Mouse (Mus musculus) MEL (cell line): ENCODE results near the gene Maf. TPM values are rescaled to one million over a fixed set of nuclear protein-coding genes. Genes with fewer than 3 reads are reported as not detected.

ENCODE experiments used
- DNase-seq: peaks from one replicate; pipeline ENCODE4 v3.0.0; 2011; ENCODE audit warnings: low read depth, low spot score
- H3K27ac ChIP-seq: 2 replicates; pipeline ENCODE4 v1.5.1; 2012; ENCODE audit warnings: low read depth, mild to moderate bottlenecking, control low read depth, low read length, moderate library complexity; ENCODE audit not compliant: control insufficient read depth
- H3K27me3 ChIP-seq, 2 experiments: fragments of 150-350 bp in 1 of 2; sonication (generic) in 1 of 2; 2 replicates each; pipeline ENCODE4 v1.6.1; 2012; ENCODE audit warnings: low read length in 2 of 2, mild to moderate bottlenecking in 2 of 2, improper control_type of control experiment in 1 of 2, moderate library complexity in 1 of 2; ENCODE audit not compliant: insufficient read depth in 2 of 2, control insufficient read depth in 1 of 2
- H3K36me3 ChIP-seq, 2 experiments: 2 replicates each; pipeline ENCODE4 v1.6.1; 2012 to 2014; ENCODE audit warnings: low read length in 2 of 2, improper control_type of control experiment in 1 of 2, inconsistent platforms in 1 of 2, mild to moderate bottlenecking in 1 of 2; ENCODE audit not compliant: insufficient read depth in 2 of 2, control insufficient read depth in 1 of 2
- H3K4me1 ChIP-seq, 2 experiments: fragments of 150-350 bp in 1 of 2; sonication (generic) in 1 of 2; 2 replicates each; pipeline ENCODE4 v1.6.1; 2012; ENCODE audit warnings: low read length in 2 of 2, improper control_type of control experiment in 1 of 2, mild to moderate bottlenecking in 1 of 2; ENCODE audit not compliant: insufficient read depth in 2 of 2, control insufficient read depth in 1 of 2
- H3K4me3 ChIP-seq, 2 experiments: fragments of 150-350 bp in 1 of 2; sonication (generic) in 1 of 2; 2 replicates each; pipeline ENCODE4 v1.5.1; 2012; ENCODE audit warnings: low read depth in 2 of 2, low read length in 2 of 2, mild to moderate bottlenecking in 2 of 2, moderate library complexity in 2 of 2, control low read depth in 1 of 2, improper control_type of control experiment in 1 of 2; ENCODE audit not compliant: control insufficient read depth in 1 of 2, insufficient read depth in 1 of 2
- H3K79me2 ChIP-seq: 2 replicates; pipeline ENCODE4 v1.6.1; 2012; ENCODE audit warnings: mild to moderate bottlenecking, low read length, moderate library complexity; ENCODE audit not compliant: control insufficient read depth, poor library complexity, insufficient read depth
- H3K9ac ChIP-seq: 2 replicates; pipeline ENCODE4 v1.6.1; 2012; ENCODE audit warnings: low read depth, mild to moderate bottlenecking, control low read depth, low read length, moderate library complexity; ENCODE audit not compliant: control insufficient read depth, poor library complexity, severe bottlenecking
- H3K9me3 ChIP-seq: fragments of 150-350 bp; sonication (generic); replicated peaks from 2 replicates; pipeline ENCODE4 v1.6.1; 2012; ENCODE audit warnings: mild to moderate bottlenecking, low read length, improper control_type of control experiment, moderate library complexity; ENCODE audit not compliant: insufficient read depth
- BHLHE40 ChIP-seq: IDR thresholded peaks from 2 replicates; pipeline ENCODE4 v1.6.1; 2012; ENCODE audit warnings: low read depth, mild to moderate bottlenecking, inconsistent platforms, low read length, improper control_type of control experiment, borderline replicate concordance
- CHD1 ChIP-seq: IDR thresholded peaks from 2 replicates; pipeline ENCODE4 v1.6.1; 2012; ENCODE audit warnings: low read depth, mild to moderate bottlenecking, inconsistent platforms, low read length, improper control_type of control experiment
- CTCF ChIP-seq, 3 experiments: IDR thresholded peaks in 2 of 3; conservative IDR thresholded peaks in 1 of 3; 2 replicates each; pipeline ENCODE4 v1.5.1; 2011 to 2012; ENCODE audit warnings: low read length in 3 of 3, low read depth in 2 of 3, mild to moderate bottlenecking in 2 of 3, improper control_type of control experiment in 1 of 3, inconsistent platforms in 1 of 3, mixed read lengths in 1 of 3, moderate library complexity in 1 of 3; ENCODE audit not compliant: control insufficient read depth in 1 of 3, insufficient read depth in 1 of 3, poor library complexity in 1 of 3, severe bottlenecking in 1 of 3
- E2F4 ChIP-seq: IDR thresholded peaks from 2 replicates; pipeline ENCODE4 v1.6.1; 2011; ENCODE audit warnings: low read depth, low read length, improper control_type of control experiment, borderline replicate concordance
- ETS1 ChIP-seq: IDR thresholded peaks from 2 replicates; pipeline ENCODE4 v1.6.1; 2012; ENCODE audit warnings: low read depth, mild to moderate bottlenecking, inconsistent platforms, low read length, improper control_type of control experiment, moderate library complexity
- GABPA ChIP-seq: IDR thresholded peaks from 2 replicates; pipeline ENCODE4 v1.6.1; 2012; ENCODE audit warnings: low read depth, mild to moderate bottlenecking, inconsistent platforms, low read length, improper control_type of control experiment, moderate library complexity
- MAFK ChIP-seq: IDR thresholded peaks from 2 replicates; pipeline ENCODE4 v1.6.1; 2011; ENCODE audit warnings: low read depth, mild to moderate bottlenecking, low read length, improper control_type of control experiment, borderline replicate concordance
- MAX ChIP-seq: IDR thresholded peaks from 2 replicates; pipeline ENCODE4 v1.6.1; 2011; ENCODE audit warnings: low read length, improper control_type of control experiment
- MYB ChIP-seq: IDR thresholded peaks from 2 replicates; pipeline ENCODE4 v1.6.1; 2011; ENCODE audit warnings: mild to moderate bottlenecking, low read depth, low read length, improper control_type of control experiment
- MYC ChIP-seq: IDR thresholded peaks from 2 replicates; pipeline ENCODE4 v1.6.1; 2011; ENCODE audit warnings: low read depth, mild to moderate bottlenecking, low read length, improper control_type of control experiment, moderate library complexity
- NELFE ChIP-seq: IDR thresholded peaks from 2 replicates; pipeline ENCODE4 v1.6.1; 2011; ENCODE audit warnings: low read depth, low read length, improper control_type of control experiment
- NRF1 ChIP-seq: IDR thresholded peaks from 2 replicates; pipeline ENCODE4 v1.6.1; 2014; ENCODE audit warnings: low read depth, mild to moderate bottlenecking, inconsistent platforms, low read length, improper control_type of control experiment, moderate library complexity; ENCODE audit not compliant: poor library complexity, insufficient read depth, severe bottlenecking
- POLR2AphosphoS5 ChIP-seq: IDR thresholded peaks from 2 replicates; pipeline ENCODE4 v1.6.1; 2012; ENCODE audit warnings: low read depth, borderline replicate concordance, mild to moderate bottlenecking, inconsistent platforms, low read length, moderate library complexity, mixed read lengths
- RAD21 ChIP-seq: IDR thresholded peaks from 2 replicates; pipeline ENCODE4 v1.6.1; 2011; ENCODE audit warnings: mild to moderate bottlenecking, low read depth, low read length, improper control_type of control experiment
- RCOR1 ChIP-seq: IDR thresholded peaks from 2 replicates; pipeline ENCODE4 v1.6.1; 2012; ENCODE audit warnings: low read depth, mild to moderate bottlenecking, inconsistent platforms, low read length, improper control_type of control experiment
- SIN3A ChIP-seq: IDR thresholded peaks from 2 replicates; pipeline ENCODE4 v1.6.1; 2012; ENCODE audit warnings: low read length, improper control_type of control experiment, inconsistent platforms
- SMC3 ChIP-seq: IDR thresholded peaks from 2 replicates; pipeline ENCODE4 v1.6.1; 2011; ENCODE audit warnings: low read depth, low read length, improper control_type of control experiment
- TAL1 ChIP-seq: IDR thresholded peaks from 2 replicates; pipeline ENCODE4 v1.6.1; 2012; ENCODE audit warnings: mild to moderate bottlenecking, inconsistent platforms, low read length, moderate library complexity, mixed read lengths
- TBP ChIP-seq: IDR thresholded peaks from 2 replicates; pipeline ENCODE4 v1.8.0; 2011; ENCODE audit warnings: low read depth, low read length, improper control_type of control experiment
- TCF12 ChIP-seq: IDR thresholded peaks from 2 replicates; pipeline ENCODE4 v1.6.1; 2014; ENCODE audit warnings: low read depth, mild to moderate bottlenecking, inconsistent platforms, low read length, improper control_type of control experiment, moderate library complexity
- USF1 ChIP-seq: IDR thresholded peaks from 2 replicates; pipeline ENCODE4 v1.6.1; 2014; ENCODE audit warnings: low read depth, mild to moderate bottlenecking, inconsistent platforms, low read length, improper control_type of control experiment, moderate library complexity
- USF2 ChIP-seq, 2 experiments: IDR thresholded peaks; 2 replicates each; pipeline ENCODE4 v1.6.1; 2011 to 2012; ENCODE audit warnings: improper control_type of control experiment in 2 of 2, low read length in 2 of 2, borderline replicate concordance in 1 of 2, inconsistent platforms in 1 of 2, low read depth in 1 of 2, mild to moderate bottlenecking in 1 of 2; ENCODE audit not compliant: insufficient read depth in 1 of 2
- ZC3H11A ChIP-seq: IDR thresholded peaks from 2 replicates; pipeline ENCODE4 v1.6.1; 2012; ENCODE audit warnings: low read depth, mild to moderate bottlenecking, inconsistent platforms, low read length, improper control_type of control experiment
- ZKSCAN1 ChIP-seq: IDR thresholded peaks from 2 replicates; pipeline ENCODE4 v1.6.1; 2012; ENCODE audit warnings: low read depth, mild to moderate bottlenecking, inconsistent platforms, low read length, improper control_type of control experiment, moderate library complexity
- ZMIZ1 ChIP-seq: IDR thresholded peaks from 2 replicates; pipeline ENCODE4 v1.6.1; 2012; ENCODE audit warnings: low read depth, mild to moderate bottlenecking, inconsistent platforms, low read length, improper control_type of control experiment, moderate library complexity
- ZNF384 ChIP-seq: IDR thresholded peaks from 2 replicates; pipeline ENCODE4 v1.6.1; 2012; ENCODE audit warnings: low read depth, mild to moderate bottlenecking, inconsistent platforms, low read length, improper control_type of control experiment
- polyA plus RNA-seq, 2 experiments: library from polyadenylated mRNA; stranded (reverse) in 1 of 2; unstranded in 1 of 2; fragments of >175 nt in 1 of 2; fragments of >200 nt in 1 of 2; gene quantifications; 2 replicates each; pipeline versions ENCODE4 v1.2.1 to v1.2.4; 2012; ENCODE audit warnings: low replicate concordance in 2 of 2, low read depth in 1 of 2; ENCODE audit not compliant: insufficient read length in 2 of 2, insufficient read depth in 1 of 2, missing spikeins in 1 of 2
- total RNA-seq: library from RNA; depleted of rRNA; stranded (reverse); fragments of 300-350 nt; gene quantifications from 2 replicates; pipeline ENCODE4 v1.2.3, GENCODE M21; 2012

The Maf gene
- total and polyA plus RNA-seq, 3 experiments: not detected

DNA sequence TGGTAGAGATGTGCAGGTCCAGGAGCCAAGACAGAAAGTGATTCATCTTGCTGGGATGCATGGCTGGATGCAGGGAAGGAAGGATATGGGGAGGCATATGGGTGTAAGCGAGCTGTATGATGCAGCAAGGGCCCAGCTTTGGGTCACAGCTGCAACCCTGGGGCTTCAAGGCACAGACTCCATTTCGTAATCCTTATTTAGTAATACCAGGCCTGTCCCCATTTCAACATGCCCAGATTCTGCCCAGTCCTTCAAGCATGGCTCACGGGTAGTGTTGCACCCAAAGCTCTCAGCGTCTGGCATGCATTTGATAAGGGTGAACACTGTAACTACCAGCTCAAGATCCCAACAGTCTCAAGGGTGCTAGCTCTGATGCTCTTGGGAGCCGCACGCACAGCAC is 11.0 kb upstream of the Maf start:
- no peak overlapping the region for H3K27ac ChIP-seq
- H3K36me3 ChIP-seq: no peaks in the 10 kb centered on the region
- no peaks in the 10 kb centered on the region for H3K4me1 ChIP-seq

GRCm38 (mm10) chr8:115715262-115715661 is 7.7 kb upstream of the Maf start:
- H3K4me1 ChIP-seq: no peaks in the 10 kb centered on the region
- no peaks in the 10 kb centered on the region for H3K36me3 ChIP-seq
- H3K9ac ChIP-seq: no peak overlapping the region
- no peak overlapping the region for H3K4me3 ChIP-seq
- no peak for DNase-seq
- no peak for TF ChIP-seq ETS1
- TF ChIP-seq RCOR1: no peak
- TF ChIP-seq, all 39 proteins: peak for 0
- H3K9me3 ChIP-seq: no peaks in the 10 kb centered on the region
- H3K27ac ChIP-seq: no peak overlapping the region
- no peaks in the 10 kb centered on the region for H3K27me3 ChIP-seq
- H3K79me2 ChIP-seq: no peaks in the 10 kb centered on the region

More for the DNA sequence above, 11.0 kb upstream of the Maf start:
- Histone ChIP-seq H3K27me3 (no peaks in the 10 kb centered on the region), H3K9ac (no peak overlapping the region), H3K4me3 (no peak overlapping the region), H3K79me2 (no peaks in the 10 kb centered on the region), H3K9me3 (no peaks in the 10 kb centered on the region)
- TF ChIP-seq MAX (no peak), MYB (no peak), RCOR1 (no peak), TCF12 (no peak), SIN3A (no peak), ZNF384 (no peak), ZC3H11A (no peak), TBP (no peak), SMC3 (no peak), CTCF (IDR thresholded peaks at IDR 0.05 in 2 of 3, conservative IDR thresholded peaks at IDR 0.05 in 1 of 3; ENCODE audit: control insufficient read depth in 1 of 3, insufficient read depth in 1 of 3, low read depth in 2 of 3, low read length in 3 of 3, poor library complexity in 1 of 3, severe bottlenecking in 1 of 3) (no peak), MAFK (no peak), GABPA (no peak), USF2 (IDR thresholded peaks at IDR 0.05; ENCODE audit: borderline replicate concordance in 1 of 2, insufficient read depth in 1 of 2, low read depth in 1 of 2, low read length in 2 of 2) (no peak), RAD21 (no peak), USF1 (no peak), NELFE (no peak)
- DNase-seq: no peak

DNA sequence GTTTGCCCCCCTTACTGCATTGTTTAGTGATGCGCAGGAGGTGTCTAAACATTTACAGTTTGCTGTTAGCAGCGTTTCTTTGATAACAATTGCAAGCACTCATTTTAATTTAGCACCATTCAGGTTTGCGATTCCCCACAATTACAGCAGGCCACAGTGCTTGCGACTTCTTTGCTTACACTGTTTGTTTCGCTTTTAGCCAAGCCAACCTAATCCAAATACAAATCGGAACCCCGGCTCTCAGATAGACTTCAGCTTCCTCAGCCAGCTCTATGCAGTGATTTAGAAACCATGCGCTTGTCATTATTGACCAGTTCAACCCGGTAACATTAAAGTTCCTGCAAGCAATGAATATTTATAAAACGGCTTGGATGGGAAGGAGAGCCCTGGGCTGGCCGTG is 3.5 kb upstream of the Maf start:
- no peaks in the 10 kb centered on the region for H3K36me3 ChIP-seq
- no peak for TF ChIP-seq CHD1
- TF ChIP-seq SIN3A: no peak
- no peak for TF ChIP-seq E2F4
- TF ChIP-seq ZMIZ1: no peak
- no peak for TF ChIP-seq MYB
- no peak for TF ChIP-seq TAL1
- no peak for TF ChIP-seq SMC3
- no peak for TF ChIP-seq MYC
- TF ChIP-seq GABPA: no peak
- no peak for TF ChIP-seq RCOR1
- TF ChIP-seq ZKSCAN1: no peak
- no peak for TF ChIP-seq BHLHE40
- TF ChIP-seq ZNF384: no peak
- TF ChIP-seq NRF1: no peak
- TF ChIP-seq USF2 (IDR thresholded peaks at IDR 0.05; ENCODE audit: borderline replicate concordance in 1 of 2, insufficient read depth in 1 of 2, low read depth in 1 of 2, low read length in 2 of 2): no peak
- TF ChIP-seq TBP: no peak
- TF ChIP-seq POLR2AphosphoS5: no peak

More for the DNA sequence above, 3.5 kb upstream of the Maf start:
- no peak overlapping the region for H3K4me3 ChIP-seq
- DNase-seq: no peak
- no peaks in the 10 kb centered on the region for H3K9me3 ChIP-seq
- no peak overlapping the region for H3K9ac ChIP-seq
- no peaks in the 10 kb centered on the region for H3K27me3 ChIP-seq
- H3K4me1 ChIP-seq: no peaks in the 10 kb centered on the region
- H3K27ac ChIP-seq: no peak overlapping the region
- no peaks in the 10 kb centered on the region for H3K79me2 ChIP-seq
